Mouse (Mus musculus) v-Abl transformed pro-B cells (cell line): ENCODE results near the gene 4931406C07Rik.

Experiments
- in situ Hi-C, 2 experiments: fragments of 400-800 bp; cut with MboI; formaldehyde crosslinking; loops; one replicate each; pipeline ENCODE4 v1.15.1; 2025; ENCODE audit not compliant: unreplicated experiment in 2 of 2

4931406C07Rik gene

GRCm38 (mm10) chr9:15245319-15246075 lies 60.8 kb downstream of the 4931406C07Rik start:
- in situ Hi-C loops, result no loop called here

- in situ Hi-C loops, result no loop called here
Observed at GRCm38 (mm10) chr9:15242130-15242529, 64.1 kb downstream of the 4931406C07Rik start.

GRCm38 (mm10) chr9:15241596-15241939 lies 64.7 kb downstream of the 4931406C07Rik start:
- in situ Hi-C loops, result no loop called here

GRCm38 (mm10) chr9:15240863-15241595 lies 65.2 kb downstream of the 4931406C07Rik start:
- in situ Hi-C loops, result no loop called here

GRCm38 (mm10) chr9:15240006-15240405 lies 66.2 kb downstream of the 4931406C07Rik start:
- in situ Hi-C loops, result no loop called here

GRCm38 (mm10) chr9:15239042-15239925 lies 67.0 kb downstream of the 4931406C07Rik start, which contains the start of gene Vstm5:
Vstm5 (plus strand) TSS chr9:15239045.
- in situ Hi-C loops, result no loop called here

GRCm38 (mm10) chr9:15238297-15238990 lies 67.8 kb downstream of the 4931406C07Rik start:
- in situ Hi-C loops, result no loop called here

GRCm38 (mm10) chr9:15237516-15238296 lies 68.5 kb downstream of the 4931406C07Rik start:
- in situ Hi-C loops, result no loop called here

- in situ Hi-C loops, result no loop called here
Observed at GRCm38 (mm10) chr9:15235986-15236385, 70.3 kb downstream of the 4931406C07Rik start.

GRCm38 (mm10) chr9:15233604-15234003 lies 72.6 kb downstream of the 4931406C07Rik start:
- in situ Hi-C loops, result no loop called here
